Mouse (Mus musculus) liver, embryonic 16.5 days (tissue): ENCODE data around the gene Myoc. TPM values are rescaled to one million over a fixed set of nuclear protein-coding genes. Genes with fewer than 3 reads are reported as not detected.
A peak's percentile ranks its signal among the peaks of the same experiment; 100 is the strongest.
"Not testable (repeated sequence)": the region's sequence is repeated elsewhere in the genome, so short reads cannot be mapped to it uniquely, and the experiment has no call there.

Source experiments
- ATAC-seq: fragments of 200-750 bp; cut with Nextera tagmentation; 2 replicates; pipeline ENCODE4 v1.8.0; 2017; ENCODE audit warnings: low read depth, mild to moderate bottlenecking, moderate number of reproducible peaks, moderate library complexity
- H3K27ac ChIP-seq: fragments of 300-500 bp; sonication (generic); 2 replicates; pipeline ENCODE4 v1.5.1; 2014; ENCODE audit warnings: mild to moderate bottlenecking, low read length
- H3K27me3 ChIP-seq: fragments of 300-500 bp; sonication (generic); 2 replicates; pipeline ENCODE4 v1.6.1; 2014; ENCODE audit warnings: low read depth, low read length, mixed read lengths; ENCODE audit not compliant: control insufficient read depth, insufficient read depth
- H3K36me3 ChIP-seq: fragments of 300-500 bp; sonication (generic); 2 replicates; pipeline ENCODE4 v1.6.1; 2014; ENCODE audit warnings: mild to moderate bottlenecking; ENCODE audit not compliant: control insufficient read depth, insufficient read depth
- H3K4me1 ChIP-seq: fragments of 300-500 bp; sonication (generic); 2 replicates; pipeline ENCODE4 v1.6.1; 2014; ENCODE audit warnings: low read depth, low read length, mixed read lengths; ENCODE audit not compliant: control insufficient read depth
- H3K4me2 ChIP-seq: fragments of 300-500 bp; sonication (generic); 2 replicates; pipeline ENCODE4 v1.6.1; 2014; ENCODE audit warnings: low read depth, low read length, mixed read lengths
- H3K4me3 ChIP-seq: fragments of 300-500 bp; sonication (generic); 2 replicates; pipeline ENCODE4 v1.5.1; 2014; ENCODE audit warnings: low read depth, mild to moderate bottlenecking, low read length
- H3K9ac ChIP-seq: fragments of 300-500 bp; sonication (generic); 2 replicates; pipeline ENCODE4 v1.6.1; 2014; ENCODE audit warnings: low read depth, low read length
- H3K9me3 ChIP-seq: fragments of 300-500 bp; sonication (generic); replicated peaks from 2 replicates; pipeline ENCODE4 v1.6.1; 2016; ENCODE audit warnings: low read length; ENCODE audit not compliant: control insufficient read depth
- WGBS: fragments of 180-500 bp; shearing (Covaris S2); extraction: QIAGEN DNeasy Blood & Tissue Kit; methylation state at CpG from one replicate; pipeline ENCODE4 v1.1.7; 2014; ENCODE audit not compliant: insufficient replicate concordance; 5-methylcytosine and 5-hydroxymethylcytosine counted together
- polyA plus RNA-seq: library from polyadenylated mRNA; unstranded; fragments of >200 nt; fragmentation: Nextera tagmentation; extraction: Ambion mirVana; gene quantifications from 2 replicates; pipeline ENCODE4 v1.2.1, GENCODE M21; 2015

Gene Myoc
- polyA plus RNA-seq, 1 experiment from 2014 or later: not detected

- Histone ChIP-seq H3K9ac (no peak overlapping the region), H3K9me3 (no peaks in the 10 kb centered on the region), H3K36me3 (no peaks in the 10 kb centered on the region), H3K27me3 (no peaks in the 10 kb centered on the region), H3K27ac (no peak overlapping the region), H3K4me3 (no peak overlapping the region), H3K4me2 (no peak overlapping the region), H3K4me1 (no peaks in the 10 kb centered on the region)
- no peak for ATAC-seq
- 61% methylated on average over 4 of the region's 4 CpGs for WGBS
Measured at GRCm38 (mm10) chr1:162611191-162611590, 27.8 kb upstream of the Myoc start.

GRCm38 (mm10) chr1:162615511-162615910 lies 23.4 kb upstream of the Myoc start:
- Histone ChIP-seq H3K4me3 (no peak overlapping the region), H3K9me3 (no peaks in the 10 kb centered on the region), H3K36me3 (no peaks in the 10 kb centered on the region), H3K9ac (no peak overlapping the region), H3K27ac (no peak overlapping the region), H3K27me3 (no peaks in the 10 kb centered on the region), H3K4me1 (no peaks in the 10 kb centered on the region), H3K4me2 (no peak overlapping the region)
- ATAC-seq: no peak
- 78% methylated on average over 1 of the region's 1 CpGs for whole genome bisulfite sequencing

GRCm38 (mm10) chr1:162620487-162620886 lies 18.5 kb upstream of the Myoc start:
- H3K9me3 ChIP-seq: no peaks in the 10 kb centered on the region
- H3K4me3 ChIP-seq: no peak overlapping the region
- ATAC-seq: no peak
- no peak overlapping the region for H3K9ac ChIP-seq
- H3K27ac ChIP-seq: no peak overlapping the region
- no peaks in the 10 kb centered on the region for H3K4me1 ChIP-seq
- 51% methylated on average over 4 of the region's 4 CpGs for WGBS
- no peaks in the 10 kb centered on the region for H3K27me3 ChIP-seq
- no peaks in the 10 kb centered on the region for H3K36me3 ChIP-seq
- no peak overlapping the region for H3K4me2 ChIP-seq

GRCm38 (mm10) chr1:162623895-162624294 lies 15.1 kb upstream of the Myoc start:
- 16% methylated on average over 4 of the region's 4 CpGs for WGBS
- no peaks in the 10 kb centered on the region for H3K36me3 ChIP-seq
- no peak for ATAC-seq

GRCm38 (mm10) chr1:162625229-162625628 lies 13.7 kb upstream of the Myoc start:
- no peak overlapping the region for H3K4me3 ChIP-seq
- H3K4me2 ChIP-seq: peak overlapping the region; percentile 13; the same call in 1 of the 2 replicates
- H3K9me3 ChIP-seq: no peaks in the 10 kb centered on the region
- H3K4me1 ChIP-seq: no peaks in the 10 kb centered on the region
- H3K9ac ChIP-seq: no peak overlapping the region
- WGBS: 23% methylated on average over 7 of the region's 7 CpGs
- H3K36me3 ChIP-seq: no peaks in the 10 kb centered on the region
- no peaks in the 10 kb centered on the region for H3K27me3 ChIP-seq
- ATAC-seq: no peak
- H3K27ac ChIP-seq: no peak overlapping the region

More at GRCm38 (mm10) chr1:162623895-162624294, 15.1 kb upstream of the Myoc start:
- Histone ChIP-seq H3K9ac (no peak overlapping the region), H3K27me3 (no peaks in the 10 kb centered on the region), H3K4me3 (no peak overlapping the region), H3K4me2 (no peak overlapping the region), H3K27ac (no peak overlapping the region), H3K4me1 (no peaks in the 10 kb centered on the region), H3K9me3 (no peaks in the 10 kb centered on the region)

- not testable (repeated sequence) for H3K27me3 ChIP-seq, H3K27ac ChIP-seq, H3K4me1 ChIP-seq, H3K4me2 ChIP-seq, ATAC-seq, H3K36me3 ChIP-seq, H3K9me3 ChIP-seq, H3K9ac ChIP-seq, H3K4me3 ChIP-seq
- WGBS: 70% methylated on average over 4 of the region's 4 CpGs
Measured at GRCm38 (mm10) chr1:162627821-162628220, 11.1 kb upstream of the Myoc start.

- WGBS: 81% methylated on average over 15 of the region's 15 CpGs
- not testable (repeated sequence) for ATAC-seq, H3K4me3 ChIP-seq, H3K4me2 ChIP-seq, H3K4me1 ChIP-seq, H3K27me3 ChIP-seq, H3K9me3 ChIP-seq, H3K36me3 ChIP-seq, H3K9ac ChIP-seq, H3K27ac ChIP-seq
Measured at GRCm38 (mm10) chr1:162628326-162628725, 10.6 kb upstream of the Myoc start.

- H3K27ac ChIP-seq, H3K36me3 ChIP-seq, H3K9me3 ChIP-seq, H3K9ac ChIP-seq, H3K4me1 ChIP-seq, ATAC-seq, H3K4me3 ChIP-seq, H3K27me3 ChIP-seq, H3K4me2 ChIP-seq: not testable (repeated sequence)
- 42% methylated on average over 1 of the region's 1 CpGs for WGBS
Measured at GRCm38 (mm10) chr1:162635291-162635931, 3.5 kb upstream of the Myoc start.

GRCm38 (mm10) chr1:162636516-162636915 lies 2.4 kb upstream of the Myoc start:
- Histone ChIP-seq H3K4me3 (no peak overlapping the region), H3K36me3 (no peaks in the 10 kb centered on the region), H3K9ac (no peak overlapping the region), H3K4me2 (no peak overlapping the region), H3K9me3 (no peaks in the 10 kb centered on the region), H3K27me3 (no peaks in the 10 kb centered on the region), H3K4me1 (no peaks in the 10 kb centered on the region), H3K27ac (no peak overlapping the region)
- WGBS: 65% methylated on average over 3 of the region's 3 CpGs
- no peak for ATAC-seq
